Mouse (Mus musculus) B cell, adult (primary cell): ENCODE measurements around the gene Il1a. TPM values are rescaled to one million over a fixed set of nuclear protein-coding genes. Genes with fewer than 3 reads are reported as not detected.

Source experiments
- total RNA-seq: library from RNA; stranded (reverse); gene quantifications from 4 replicates; pipeline ENCODE4 v1.2.4, GENCODE M21; 2023; ENCODE audit not compliant: inconsistent age

Il1a gene
- total RNA-seq, result 0.26 to 0.42 TPM (median 0.42 TPM) in 3 of 4 replicates, not detected in the other

GRCm38 (mm10) chr2:129309836-129310235, at the start of gene Il1a:
TSS of gene Il1a (minus strand) at chr2:129309972.

GRCm38 (mm10) chr2:129296671-129297588, 12.8 kb downstream of the Il1a start, which contains the start of gene Ckap2l:
TSS of gene Ckap2l (minus strand) at chr2:129297212.

Other genes with a start within 250 kb of the Il1a start
- 3.9 to 6.2 TPM (median 4.6 TPM) in 4 replicates for gene Ttl, start 244.0 kb downstream of the Il1a start, total RNA-seq
- 48.7 to 60.0 TPM (median 52.7 TPM) in 4 replicates for gene Polr1b, start 209.0 kb downstream of the Il1a start, total RNA-seq
- gene Chchd5, start 180.3 kb downstream of the Il1a start, total RNA-seq, result 17.4 to 23.4 TPM (median 19.3 TPM) in 4 replicates
- 200 to 219 TPM (median 208 TPM) in 4 replicates for gene Slc20a1, start 111.2 kb downstream of the Il1a start, total RNA-seq
- 1.2 to 2.2 TPM (median 1.5 TPM) in 4 replicates for gene Ckap2l, start 12.8 kb downstream of the Il1a start, total RNA-seq
- gene Il1b, start 61.2 kb upstream of the Il1a start, total RNA-seq, result 1.5 to 2.1 TPM (median 1.6 TPM) in 4 replicates
- gene F830045P16Rik, start 226.6 kb upstream of the Il1a start, total RNA-seq, result not detected in 4 replicates